Mouse (Mus musculus): Measurements from ENCODE around the gene Tacr2. TPM values are rescaled to one million over a fixed set of nuclear protein-coding genes. Genes with fewer than 3 reads are reported as not detected.
A peak's percentile ranks its signal among the peaks of the same experiment; 100 is the strongest.

Tacr2 gene
- polyA plus RNA-seq, 1 experiment from 2014 or later: not detected

DNA sequence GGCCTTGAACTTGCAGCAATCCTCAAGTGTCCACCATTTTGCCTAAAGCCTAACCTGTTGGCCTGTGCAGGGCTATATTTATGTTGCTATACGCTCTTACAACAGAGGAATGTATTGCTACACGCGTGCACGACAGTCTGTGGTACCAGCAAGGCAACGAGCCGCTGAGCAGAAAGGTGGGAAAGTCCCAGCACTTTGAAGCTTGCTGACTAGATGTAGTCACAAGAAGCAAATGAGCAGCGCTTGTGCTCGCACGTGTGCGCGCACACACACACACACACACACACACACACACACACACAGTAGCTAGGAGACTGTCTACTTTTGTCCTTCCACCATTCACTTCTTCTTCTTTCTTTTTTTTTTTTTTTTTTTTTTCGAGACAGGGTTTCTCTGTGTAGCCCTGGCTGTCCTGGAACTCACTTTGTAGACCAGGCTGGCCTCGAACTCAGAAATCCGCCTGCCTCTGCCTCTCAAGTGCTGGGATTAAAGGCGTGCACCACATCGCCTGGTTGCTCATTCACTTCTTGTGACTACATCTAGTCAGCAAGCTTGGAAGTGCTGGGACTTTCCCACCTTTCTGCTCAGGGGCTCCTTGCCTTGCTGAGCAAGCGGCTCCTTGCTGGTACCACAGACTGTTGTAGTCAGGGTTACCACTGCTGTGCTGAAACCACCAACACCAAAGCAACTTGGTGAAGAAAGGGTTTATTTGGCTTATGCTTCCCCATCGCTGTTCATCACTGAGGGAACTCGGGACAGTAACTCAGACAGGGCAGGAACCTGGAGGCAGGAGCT lies 25.5 kb downstream of the Tacr2 start:
- WGBS: 94% methylated on average over 18 of the region's 19 CpGs
- H3K9ac ChIP-seq: no peak overlapping the region
- H3K4me2 ChIP-seq: no peak overlapping the region
- no peak overlapping the region for H3K4me3 ChIP-seq
- ATAC-seq (ENCODE audit: insufficient number of reproducible peaks, insufficient read depth, low FRiP score, low TSS enrichment, low read depth): no peak
- H3K36me3 ChIP-seq: peaks cover 60% of the 10 kb centered on the region
- H3K9me3 ChIP-seq: no peaks in the 10 kb centered on the region
- H3K4me1 ChIP-seq: no peaks in the 10 kb centered on the region
- no peak overlapping the region for H3K27ac ChIP-seq
- H3K27me3 ChIP-seq: no peaks in the 10 kb centered on the region

DNA sequence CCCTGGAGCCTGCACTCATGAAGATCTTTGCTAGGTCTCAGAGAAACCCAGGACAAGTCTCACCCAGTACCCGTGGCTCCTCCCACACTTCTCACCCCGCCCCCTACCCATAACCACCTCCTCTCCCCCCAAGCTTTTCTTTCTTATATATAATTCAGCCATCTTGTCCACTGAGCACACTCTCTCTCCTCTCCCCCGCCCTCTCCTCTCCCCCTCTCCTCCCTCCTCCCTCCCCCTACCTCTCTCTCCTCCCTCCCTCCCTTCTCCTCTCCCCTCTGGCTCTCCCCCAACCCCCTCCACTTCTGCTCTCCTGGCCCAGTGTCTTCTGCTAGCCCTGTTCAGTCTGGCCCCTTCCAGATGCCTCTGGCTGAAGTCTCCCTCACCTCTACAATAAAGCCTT lies 26.8 kb downstream of the Tacr2 start:
- Histone ChIP-seq H3K9ac (no peak overlapping the region), H3K9me3 (no peaks in the 10 kb centered on the region), H3K4me1 (no peaks in the 10 kb centered on the region), H3K4me3 (no peak overlapping the region), H3K27me3 (no peaks in the 10 kb centered on the region), H3K4me2 (no peak overlapping the region), H3K27ac (no peak overlapping the region), H3K36me3 (peaks cover 57% of the 10 kb centered on the region)
- no peak for ATAC-seq (ENCODE audit: insufficient number of reproducible peaks, insufficient read depth, low FRiP score, low TSS enrichment, low read depth)
- 59% methylated on average over 3 of the region's 3 CpGs for WGBS

DNA sequence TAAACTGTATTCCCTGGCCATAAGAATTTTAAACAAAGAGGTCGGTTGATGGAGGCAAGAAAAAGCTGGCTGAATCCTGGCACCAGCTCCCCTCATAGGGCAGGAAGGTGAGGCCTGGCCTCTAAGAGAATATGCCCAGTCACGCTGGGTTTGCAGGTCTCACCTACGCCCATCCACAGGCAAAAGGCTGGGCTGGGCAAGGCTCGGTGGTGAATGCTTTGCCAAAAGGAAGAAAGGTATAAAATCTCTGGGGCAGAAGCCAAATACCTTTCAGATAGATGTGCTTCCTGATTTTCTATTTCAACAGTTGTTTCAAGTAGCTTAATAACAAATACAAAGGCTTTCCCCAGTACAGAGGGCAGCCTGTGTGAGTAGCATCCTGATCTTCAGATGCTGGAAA lies 27.4 kb downstream of the Tacr2 start:
- peaks cover 55% of the 10 kb centered on the region for H3K36me3 ChIP-seq
- ATAC-seq (ENCODE audit: insufficient number of reproducible peaks, insufficient read depth, low FRiP score, low TSS enrichment, low read depth): no peak
- H3K4me1 ChIP-seq: no peaks in the 10 kb centered on the region
- H3K9me3 ChIP-seq: no peaks in the 10 kb centered on the region
- H3K4me3 ChIP-seq: no peak overlapping the region
- no peak overlapping the region for H3K4me2 ChIP-seq
- H3K9ac ChIP-seq: no peak overlapping the region
- 88% methylated on average over 4 of the region's 4 CpGs for WGBS
- H3K27me3 ChIP-seq: no peaks in the 10 kb centered on the region
- no peak overlapping the region for H3K27ac ChIP-seq

DNA sequence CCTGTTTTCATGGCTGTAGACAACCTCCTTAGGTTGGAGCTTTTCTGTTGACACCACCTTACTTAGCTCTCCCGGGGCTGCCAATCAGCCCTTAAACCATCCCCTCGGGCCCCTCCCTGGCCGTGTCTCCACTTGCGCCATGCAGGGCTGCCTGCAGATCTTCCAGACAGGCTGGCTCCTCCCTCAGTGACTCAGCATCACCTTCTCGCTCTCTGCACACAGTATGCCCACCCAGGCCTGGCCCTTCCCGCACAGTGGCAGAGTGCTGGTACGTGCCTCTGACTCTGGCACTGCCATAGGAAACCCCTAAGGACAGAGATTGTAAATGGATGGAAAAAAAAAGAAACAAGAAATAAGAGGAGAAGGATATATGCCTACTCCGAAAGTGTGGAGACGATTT lies 30.5 kb downstream of the Tacr2 start:
- no peaks in the 10 kb centered on the region for H3K27me3 ChIP-seq
- ATAC-seq (ENCODE audit: insufficient number of reproducible peaks, insufficient read depth, low FRiP score, low TSS enrichment, low read depth): no peak
- H3K36me3 ChIP-seq: peaks cover 69% of the 10 kb centered on the region
- H3K4me3 ChIP-seq: no peak overlapping the region
- no peak overlapping the region for H3K4me2 ChIP-seq
- H3K9ac ChIP-seq: no peak overlapping the region
- H3K9me3 ChIP-seq: no peaks in the 10 kb centered on the region
- no peaks in the 10 kb centered on the region for H3K4me1 ChIP-seq
- no peak overlapping the region for H3K27ac ChIP-seq
- 41% methylated on average over 9 of the region's 9 CpGs for WGBS

DNA sequence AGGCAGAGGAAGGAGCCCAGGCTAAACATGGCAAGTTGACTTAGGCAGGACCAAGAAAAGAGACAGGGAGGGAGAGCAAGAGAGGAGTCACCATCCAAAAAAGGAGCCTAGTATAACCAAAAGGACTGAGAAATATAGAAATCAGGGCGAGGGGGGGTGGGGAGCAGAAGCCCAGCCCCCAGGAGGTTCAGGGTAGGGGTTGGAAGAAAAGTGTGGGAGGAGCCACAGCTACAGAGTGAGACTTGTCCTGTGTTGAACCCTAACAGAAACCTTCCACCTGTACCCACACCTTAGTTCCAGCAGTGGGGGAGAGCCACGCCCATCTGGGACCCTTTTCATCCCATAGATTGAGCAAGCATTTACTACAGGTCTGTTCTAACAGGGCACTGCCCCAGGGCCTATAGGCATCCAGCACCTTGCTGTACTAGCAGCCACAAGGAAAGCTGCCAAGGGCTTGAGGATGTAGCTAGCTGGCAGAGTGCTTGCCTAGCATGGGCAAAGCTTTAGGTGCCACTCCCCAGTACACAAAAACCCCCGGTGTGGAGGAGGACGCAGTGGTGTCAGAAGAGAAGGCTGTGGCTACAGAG lies 31.1 kb downstream of the Tacr2 start:
- Histone ChIP-seq H3K4me1 (no peaks in the 10 kb centered on the region), H3K27ac (no peak overlapping the region), H3K9me3 (no peaks in the 10 kb centered on the region), H3K4me2 (no peak overlapping the region), H3K27me3 (no peaks in the 10 kb centered on the region), H3K36me3 (peaks cover 68% of the 10 kb centered on the region), H3K4me3 (no peak overlapping the region), H3K9ac (no peak overlapping the region)
- no peak for ATAC-seq (ENCODE audit: insufficient number of reproducible peaks, insufficient read depth, low FRiP score, low TSS enrichment, low read depth)
- 78% methylated on average over 4 of the region's 4 CpGs for WGBS

DNA sequence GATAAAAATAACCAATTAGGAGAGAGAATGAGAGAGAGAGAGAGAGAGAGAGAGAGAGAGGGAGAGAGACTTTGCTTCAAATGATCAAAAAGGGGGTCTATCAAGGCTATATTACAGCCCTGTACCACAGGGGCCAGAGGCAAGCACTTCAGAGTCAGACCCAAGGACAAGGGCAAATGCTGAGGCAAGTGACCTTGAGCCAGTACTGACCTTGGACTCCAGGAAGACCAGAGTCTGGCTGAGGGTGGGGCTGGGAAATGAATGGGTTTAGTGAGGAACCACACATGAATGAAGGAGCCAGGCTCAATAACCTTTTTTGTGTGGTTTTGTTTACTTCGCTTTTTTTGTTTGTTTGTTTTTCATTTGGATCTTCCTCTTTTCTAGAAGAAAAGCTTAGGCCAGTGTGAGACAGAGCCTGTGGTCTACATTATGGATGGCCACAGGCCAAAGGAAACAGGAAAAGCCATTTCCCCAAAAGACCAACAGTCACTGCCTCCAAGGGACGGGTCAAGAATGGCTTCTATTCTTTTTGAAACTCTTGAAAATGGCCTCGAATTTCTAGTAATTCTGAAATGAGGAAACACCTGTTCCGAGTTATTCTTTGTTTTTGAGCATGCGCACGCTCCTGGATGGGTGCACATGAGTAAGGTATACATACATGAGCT lies 35.4 kb downstream of the Tacr2 start:
- Histone ChIP-seq H3K27me3 (no peaks in the 10 kb centered on the region), H3K4me1 (no peaks in the 10 kb centered on the region), H3K9ac (no peak overlapping the region), H3K9me3 (no peaks in the 10 kb centered on the region), H3K4me3 (no peak overlapping the region), H3K36me3 (peaks cover 68% of the 10 kb centered on the region), H3K27ac (no peak overlapping the region), H3K4me2 (no peak overlapping the region)
- ATAC-seq (ENCODE audit: insufficient number of reproducible peaks, insufficient read depth, low FRiP score, low TSS enrichment, low read depth): no peak
- WGBS: 61% methylated on average over 6 of the region's 6 CpGs

DNA sequence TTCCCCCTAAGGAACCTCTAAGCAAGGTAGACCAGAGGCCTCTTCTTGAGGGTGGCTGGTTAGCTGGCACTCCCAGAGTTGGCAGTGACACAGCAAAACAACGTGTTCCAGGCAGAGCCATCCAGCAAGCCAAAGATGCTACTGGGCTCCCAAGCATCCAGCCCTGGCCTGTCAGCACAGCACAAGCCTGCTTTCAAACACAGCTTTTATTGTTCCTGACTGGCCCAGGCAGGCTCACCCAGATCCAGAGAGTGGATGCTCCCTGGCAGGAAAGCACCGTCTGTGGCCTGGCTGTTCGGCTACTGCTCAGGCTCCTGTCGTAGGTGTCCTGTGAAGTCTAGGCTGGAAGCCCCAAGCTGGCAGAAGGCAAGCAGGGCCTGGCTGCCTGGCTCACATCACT lies 41.9 kb downstream of the Tacr2 start:
- Histone ChIP-seq H3K4me3 (no peak overlapping the region), H3K4me1 (no peaks in the 10 kb centered on the region), H3K4me2 (no peak overlapping the region), H3K27me3 (no peaks in the 10 kb centered on the region), H3K36me3 (peaks cover 73% of the 10 kb centered on the region), H3K9ac (0 out of 2 replicates have a peak overlapping the region, but pooled peaks have one; percentile 32), H3K27ac (no peak overlapping the region), H3K9me3 (no peaks in the 10 kb centered on the region)
- ATAC-seq (ENCODE audit: insufficient number of reproducible peaks, insufficient read depth, low FRiP score, low TSS enrichment, low read depth): no peak
- 69% methylated on average over 4 of the region's 4 CpGs for WGBS

DNA sequence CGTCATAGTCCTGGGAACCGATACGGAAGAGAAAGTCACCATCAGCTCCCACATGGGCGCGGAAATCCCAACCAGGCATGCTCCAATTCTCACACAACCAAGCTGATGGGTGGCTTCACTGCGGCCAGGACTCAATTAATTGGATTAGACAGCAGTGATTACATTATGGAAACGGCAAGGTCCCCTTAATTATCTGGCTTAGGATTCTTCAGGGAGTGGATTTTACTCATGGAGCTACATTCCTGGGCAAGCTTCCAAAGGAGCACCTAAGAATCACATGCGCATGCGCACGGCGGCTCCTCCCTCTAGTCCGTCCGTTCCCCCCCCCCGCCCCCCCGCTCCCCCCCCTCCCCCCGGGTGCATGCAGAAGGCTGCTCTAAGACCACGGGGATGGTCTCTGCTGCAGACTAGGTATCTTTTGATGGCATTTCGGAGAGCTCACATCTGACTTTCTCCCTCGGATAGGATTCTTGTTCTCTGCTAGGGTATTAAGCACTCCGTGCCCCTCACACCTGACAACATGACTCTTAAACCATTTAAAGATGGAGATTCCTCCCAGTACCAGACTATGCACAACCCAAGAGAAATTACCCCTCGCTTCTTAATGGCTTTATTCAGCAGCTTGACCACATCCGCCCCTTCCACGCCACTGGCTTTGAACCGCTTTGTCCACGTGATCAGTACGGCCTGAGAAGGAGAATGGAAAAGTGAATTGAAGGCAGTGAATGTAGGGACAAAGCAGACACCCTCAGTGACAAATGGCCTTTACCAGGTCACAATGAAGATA lies 44.0 kb downstream of the Tacr2 start:
- 63% methylated on average over 24 of the region's 26 CpGs for WGBS
- Histone ChIP-seq H3K4me3 (no peak overlapping the region), H3K4me1 (no peaks in the 10 kb centered on the region), H3K4me2 (no peak overlapping the region), H3K27ac (no peak overlapping the region), H3K9ac (no peak overlapping the region), H3K27me3 (no peaks in the 10 kb centered on the region), H3K9me3 (no peaks in the 10 kb centered on the region), H3K36me3 (peaks cover 58% of the 10 kb centered on the region)
- ATAC-seq (ENCODE audit: insufficient number of reproducible peaks, insufficient read depth, low FRiP score, low TSS enrichment, low read depth): no peak

DNA sequence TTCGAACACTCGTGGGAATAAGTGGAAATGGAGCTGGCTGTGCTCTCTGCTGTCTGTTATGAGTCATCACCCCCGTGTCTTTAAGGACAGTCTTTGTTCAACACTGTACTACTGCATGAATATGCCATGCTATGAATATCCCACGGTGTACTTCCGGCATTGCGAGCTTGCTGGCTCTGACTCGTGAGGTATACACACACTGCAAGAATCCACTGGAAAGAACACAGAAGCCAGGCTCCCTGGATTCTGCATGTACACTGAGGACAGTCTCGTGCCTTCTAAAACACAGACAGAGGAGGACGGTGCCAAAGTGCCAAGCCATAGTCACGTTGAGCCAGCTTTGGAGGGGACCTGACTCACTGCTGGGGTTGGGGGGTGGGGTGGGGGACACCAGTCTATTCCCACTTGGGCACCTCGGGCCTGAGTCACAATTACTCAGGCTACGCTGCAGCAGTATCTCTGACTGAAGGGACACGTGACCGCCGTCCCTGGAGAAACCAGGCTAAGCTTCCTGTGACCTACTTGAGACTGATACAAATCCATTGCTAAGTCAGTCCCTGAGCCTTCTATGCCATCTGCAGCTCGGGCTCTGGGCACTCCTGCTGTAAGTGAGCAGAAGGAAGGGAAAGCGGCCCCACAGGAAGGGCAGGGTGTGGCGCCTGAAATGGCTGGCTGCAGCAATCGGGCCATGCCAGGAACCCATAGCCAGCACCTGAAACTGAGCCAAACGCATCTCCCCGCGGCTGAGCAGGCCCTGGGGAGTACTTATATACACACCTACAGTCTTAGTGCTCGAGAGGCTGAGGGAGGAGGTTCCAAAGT lies 48.0 kb downstream of the Tacr2 start:
- Histone ChIP-seq H3K9me3 (no peaks in the 10 kb centered on the region), H3K4me3 (no peak overlapping the region), H3K36me3 (peaks cover 43% of the 10 kb centered on the region), H3K27me3 (no peaks in the 10 kb centered on the region), H3K27ac (no peak overlapping the region), H3K9ac (no peak overlapping the region), H3K4me2 (no peak overlapping the region), H3K4me1 (no peaks in the 10 kb centered on the region)
- ATAC-seq (ENCODE audit: insufficient number of reproducible peaks, insufficient read depth, low FRiP score, low TSS enrichment, low read depth): no peak
- WGBS: 81% methylated on average over 23 of the region's 23 CpGs

DNA sequence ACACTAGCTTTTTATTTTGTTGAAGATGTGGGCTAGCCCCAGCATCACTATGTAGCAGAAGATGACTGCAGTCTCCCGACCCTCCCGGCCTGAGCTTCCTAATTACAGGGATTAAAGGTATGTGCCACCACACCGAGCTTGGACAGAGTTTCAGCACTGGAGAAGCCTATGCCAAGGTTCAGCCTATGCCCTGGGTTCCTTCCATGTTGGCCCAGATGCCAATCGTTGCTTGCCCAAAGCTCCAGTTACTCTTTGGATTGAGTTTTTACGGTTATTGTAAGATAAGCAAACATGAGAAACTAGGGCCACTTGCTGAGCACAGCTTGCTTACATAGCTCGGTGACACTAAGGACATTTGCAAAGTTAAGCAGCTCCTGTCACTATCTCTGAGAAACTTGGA lies 52.9 kb downstream of the Tacr2 start:
- no peak for ATAC-seq (ENCODE audit: insufficient number of reproducible peaks, insufficient read depth, low FRiP score, low TSS enrichment, low read depth)
- WGBS: 79% methylated on average over 6 of the region's 6 CpGs

DNA sequence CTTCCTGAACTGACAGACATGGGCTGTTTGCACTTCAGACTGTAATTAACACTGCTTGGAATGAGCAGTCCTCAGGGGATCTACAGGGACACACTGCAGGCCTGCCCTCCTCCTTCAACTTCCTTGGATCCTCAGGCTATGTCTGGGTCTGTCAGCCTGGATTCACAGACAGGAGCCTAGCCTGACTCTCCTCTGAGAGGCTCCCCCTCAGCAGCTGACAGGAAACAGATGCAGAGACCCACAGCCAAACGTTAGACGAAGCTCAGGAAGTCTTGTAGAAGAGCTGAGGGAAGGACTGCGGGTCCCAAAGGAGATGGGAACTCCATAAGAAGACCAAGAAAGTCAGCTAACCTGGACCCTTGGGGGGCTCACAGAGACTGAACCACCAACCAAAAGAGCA lies 54.2 kb downstream of the Tacr2 start:
- Histone ChIP-seq H3K27ac (no peak overlapping the region), H3K4me1 (peaks cover 17% of the 10 kb centered on the region), H3K27me3 (no peaks in the 10 kb centered on the region), H3K9ac (no peak overlapping the region), H3K4me2 (no peak overlapping the region), H3K4me3 (no peak overlapping the region), H3K9me3 (no peaks in the 10 kb centered on the region), H3K36me3 (peaks cover 14% of the 10 kb centered on the region)
- 23% methylated on average over 3 of the region's 3 CpGs for WGBS
- no peak for ATAC-seq (ENCODE audit: insufficient number of reproducible peaks, insufficient read depth, low FRiP score, low TSS enrichment, low read depth)

More for the DNA sequence above, 52.9 kb downstream of the Tacr2 start:
- H3K4me3 ChIP-seq: no peak overlapping the region
- H3K9me3 ChIP-seq: no peaks in the 10 kb centered on the region
- peaks cover 14% of the 10 kb centered on the region for H3K36me3 ChIP-seq
- no peak overlapping the region for H3K27ac ChIP-seq
- H3K4me2 ChIP-seq: no peak overlapping the region
- no peaks in the 10 kb centered on the region for H3K27me3 ChIP-seq
- peaks cover 14% of the 10 kb centered on the region for H3K4me1 ChIP-seq
- no peak overlapping the region for H3K9ac ChIP-seq
